Mouse (Mus musculus) liver, postnatal 0 days (tissue): ENCODE data around the gene Abcb4.

Experiments
- CTCF ChIP-seq: sonication (generic); IDR thresholded peaks from 2 replicates; pipeline ENCODE4 v1.5.1; 2016; ENCODE audit warnings: antibody characterized with exemption, low read depth
- EP300 ChIP-seq: IDR thresholded peaks from 2 replicates; pipeline ENCODE4 v1.6.1; 2016; ENCODE audit warnings: antibody characterized with exemption, low read depth, mild to moderate bottlenecking

- TF ChIP-seq CTCF (no peak), EP300 (no peak)
Measured at GRCm38 (mm10) chr5:8991626-8992025, 98.1 kb downstream of the Abcb4 start.
